Mouse (Mus musculus): ENCODE results near the gene Ppp1r27.

DNA sequence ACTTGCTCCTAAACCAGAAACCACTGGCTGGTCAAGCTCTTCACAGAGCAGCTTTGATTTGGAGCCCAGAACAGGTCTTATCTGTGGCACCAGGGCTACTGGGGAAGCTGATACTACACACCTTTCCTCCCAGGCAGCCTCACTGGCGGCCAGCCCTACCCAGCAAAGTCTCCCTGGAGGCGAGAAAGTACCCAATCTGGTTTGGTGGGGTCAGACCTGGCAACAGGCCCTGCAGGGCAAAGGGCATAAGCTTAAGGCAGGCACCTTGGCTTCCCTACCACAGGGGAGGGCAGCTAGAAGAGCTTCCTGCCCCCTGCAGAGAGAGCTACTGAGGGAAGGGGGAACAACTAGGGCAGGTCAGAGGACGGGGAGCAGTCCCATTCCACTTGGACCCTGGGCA lies 50.6 kb downstream of the Ppp1r27 start:
- TF ChIP-seq CTCF (IDR thresholded peaks at IDR 0.05; ENCODE audit: control insufficient read depth, insufficient read depth, insufficient read length): no peak
- no peak for TF ChIP-seq USF1 (IDR thresholded peaks at IDR 0.05; ENCODE audit: low read depth)
- TF ChIP-seq FOSL1 (IDR thresholded peaks at IDR 0.05; ENCODE audit: insufficient read depth, low read length, poor library complexity, severe bottlenecking): no peak
- no peak for TF ChIP-seq CEBPB (IDR thresholded peaks at IDR 0.05; ENCODE audit: low read depth)
- no peak for TF ChIP-seq MYOD1 (IDR thresholded peaks at IDR 0.05; ENCODE audit: control insufficient read depth, insufficient read length, low read depth)
- no peak for TF ChIP-seq MAX (IDR thresholded peaks at IDR 0.05)
- TF ChIP-seq MYOG (IDR thresholded peaks at IDR 0.05; ENCODE audit: control insufficient read depth, extremely low read depth, insufficient read length): no peak

Measured in C2C12 (cell line).